Mouse (Mus musculus): ENCODE measurements around the gene Serpinf2.

- TF ChIP-seq GATA1 (IDR thresholded peaks at IDR 0.05; ENCODE audit: low read length) (peak; percentile 82), TAL1 (IDR thresholded peaks at IDR 0.05; ENCODE audit: low read length) (peak; percentile 51; the same call in 2 of the 3 replicates)
Measured at GRCm38 (mm10) chr11:75449695-75450094, 10.3 kb upstream of the Serpinf2 start.

Data from erythroblast, embryonic 14.5 days (primary cell).